Mouse (Mus musculus): ENCODE measurements at regions not wholly inside any gene's neighbourhood (a gene's known extent, or its start where the extent isn't known, plus 50 kb on each side); places are given as distances from the start of the nearest gene placed in this dataset.

- H3K27ac ChIP-seq (ENCODE audit: low read depth, low read length), result no peak overlapping the region
- no peak for DNase-seq (ENCODE audit: low spot score)
- 63% methylated on average over 2 of the region's 2 CpGs for WGBS
These were observed 169.3 kb downstream of the Mex3b start for GRCm38 (mm10) chr7:83036397-83036796.

GRCm38 (mm10) chr7:83037100-83037499 is 170.0 kb downstream of the Mex3b start:
- Histone ChIP-seq H3K4me3 (ENCODE audit: low read depth, low read length) (no peak overlapping the region), H3K36me3 (ENCODE audit: control insufficient read depth, insufficient read depth, low read length) (no peaks in the 10 kb centered on the region), H3K9ac (ENCODE audit: low read depth, low read length) (no peak overlapping the region), H3K27me3 (ENCODE audit: control insufficient read depth, insufficient read depth, low read length) (no peaks in the 10 kb centered on the region), H3K4me2 (replicated peaks; ENCODE audit: low read depth, low read length) (no peak overlapping the region), H3K27ac (ENCODE audit: low read depth, low read length) (no peak overlapping the region), H3K9me3 (ENCODE audit: control insufficient read depth, low read length) (no peaks in the 10 kb centered on the region), H3K4me1 (replicated peaks; ENCODE audit: control insufficient read depth, insufficient read depth, low read length) (no peaks in the 10 kb centered on the region)
- 6% methylated on average over 2 of the region's 2 CpGs for WGBS
- ATAC-seq (ENCODE audit: low FRiP score), result peak; percentile 30; the same call in 1 of the 2 replicates
- DNase-seq (ENCODE audit: low spot score), result peak; percentile 17

More at GRCm38 (mm10) chr7:83036397-83036796, 169.3 kb downstream of the Mex3b start:
- H3K27me3 ChIP-seq (ENCODE audit: control insufficient read depth, insufficient read depth, low read length), result no peaks in the 10 kb centered on the region
- H3K9me3 ChIP-seq (ENCODE audit: control insufficient read depth, low read length), result no peaks in the 10 kb centered on the region
- H3K4me3 ChIP-seq (ENCODE audit: low read depth, low read length), result no peak overlapping the region
- H3K9ac ChIP-seq (ENCODE audit: low read depth, low read length), result no peak overlapping the region
- no peak for ATAC-seq (ENCODE audit: low FRiP score)
- no peaks in the 10 kb centered on the region for H3K36me3 ChIP-seq (ENCODE audit: control insufficient read depth, insufficient read depth, low read length)
- H3K4me1 ChIP-seq (replicated peaks; ENCODE audit: control insufficient read depth, insufficient read depth, low read length), result no peaks in the 10 kb centered on the region
- H3K4me2 ChIP-seq (replicated peaks; ENCODE audit: low read depth, low read length), result no peak overlapping the region

- H3K27me3 ChIP-seq (ENCODE audit: control insufficient read depth, insufficient read depth, low read length), result no peaks in the 10 kb centered on the region
- H3K9me3 ChIP-seq (ENCODE audit: control insufficient read depth, low read length), result no peaks in the 10 kb centered on the region
- no peak overlapping the region for H3K4me2 ChIP-seq (replicated peaks; ENCODE audit: low read depth, low read length)
- no peaks in the 10 kb centered on the region for H3K4me1 ChIP-seq (replicated peaks; ENCODE audit: control insufficient read depth, insufficient read depth, low read length)
- H3K4me3 ChIP-seq (ENCODE audit: low read depth, low read length), result no peak overlapping the region
- no peak overlapping the region for H3K9ac ChIP-seq (ENCODE audit: low read depth, low read length)
- H3K27ac ChIP-seq (ENCODE audit: low read depth, low read length), result no peak overlapping the region
- no peak for ATAC-seq (ENCODE audit: low FRiP score)
- WGBS, result 70% methylated on average over 2 of the region's 2 CpGs
- H3K36me3 ChIP-seq (ENCODE audit: control insufficient read depth, insufficient read depth, low read length), result no peaks in the 10 kb centered on the region
- DNase-seq (ENCODE audit: low spot score), result no peak
These were observed 170.6 kb downstream of the Mex3b start for GRCm38 (mm10) chr7:83037714-83038113.

GRCm38 (mm10) chr7:83043746-83044145 is 176.6 kb downstream of the Mex3b start:
- WGBS, result 92% methylated on average over 3 of the region's 3 CpGs

GRCm38 (mm10) chr7:83045266-83045665 is 178.1 kb downstream of the Mex3b start:
- Histone ChIP-seq H3K4me3 (ENCODE audit: low read depth, low read length) (no peak overlapping the region), H3K9ac (ENCODE audit: low read depth, low read length) (no peak overlapping the region), H3K4me2 (replicated peaks; ENCODE audit: low read depth, low read length) (no peak overlapping the region), H3K4me1 (replicated peaks; ENCODE audit: control insufficient read depth, insufficient read depth, low read length) (no peaks in the 10 kb centered on the region), H3K27me3 (ENCODE audit: control insufficient read depth, insufficient read depth, low read length) (no peaks in the 10 kb centered on the region), H3K27ac (ENCODE audit: low read depth, low read length) (no peak overlapping the region), H3K9me3 (ENCODE audit: control insufficient read depth, low read length) (no peaks in the 10 kb centered on the region), H3K36me3 (ENCODE audit: control insufficient read depth, insufficient read depth, low read length) (no peaks in the 10 kb centered on the region)
- 89% methylated on average over 3 of the region's 3 CpGs for whole genome bisulfite sequencing
- ATAC-seq (ENCODE audit: low FRiP score), result no peak
- DNase-seq (ENCODE audit: low spot score), result no peak

More at GRCm38 (mm10) chr7:83043746-83044145, 176.6 kb downstream of the Mex3b start:
- H3K9me3 ChIP-seq (ENCODE audit: control insufficient read depth, low read length), result no peaks in the 10 kb centered on the region
- DNase-seq (ENCODE audit: low spot score) (no peak), ATAC-seq (ENCODE audit: low FRiP score) (no peak)
- H3K27ac ChIP-seq (ENCODE audit: low read depth, low read length), result no peak overlapping the region
- H3K36me3 ChIP-seq (ENCODE audit: control insufficient read depth, insufficient read depth, low read length), result no peaks in the 10 kb centered on the region
- H3K4me1 ChIP-seq (replicated peaks; ENCODE audit: control insufficient read depth, insufficient read depth, low read length), result no peaks in the 10 kb centered on the region
- no peak overlapping the region for H3K4me2 ChIP-seq (replicated peaks; ENCODE audit: low read depth, low read length)
- H3K27me3 ChIP-seq (ENCODE audit: control insufficient read depth, insufficient read depth, low read length), result no peaks in the 10 kb centered on the region
- H3K4me3 ChIP-seq (ENCODE audit: low read depth, low read length), result no peak overlapping the region
- no peak overlapping the region for H3K9ac ChIP-seq (ENCODE audit: low read depth, low read length)

- no peaks in the 10 kb centered on the region for H3K4me1 ChIP-seq (replicated peaks; ENCODE audit: control insufficient read depth, insufficient read depth, low read length)
- 0 out of 2 replicates have a peak, but pooled peaks have one; percentile 64 for ATAC-seq (ENCODE audit: low FRiP score)
- no peaks in the 10 kb centered on the region for H3K27me3 ChIP-seq (ENCODE audit: control insufficient read depth, insufficient read depth, low read length)
- no peaks in the 10 kb centered on the region for H3K9me3 ChIP-seq (ENCODE audit: control insufficient read depth, low read length)
- 18% methylated on average over 3 of the region's 3 CpGs for WGBS
- H3K36me3 ChIP-seq (ENCODE audit: control insufficient read depth, insufficient read depth, low read length), result no peaks in the 10 kb centered on the region
- peak; percentile 10 for DNase-seq (ENCODE audit: low spot score)
- H3K27ac ChIP-seq (ENCODE audit: low read depth, low read length), result no peak overlapping the region
- no peak overlapping the region for H3K4me2 ChIP-seq (replicated peaks; ENCODE audit: low read depth, low read length)
- no peak overlapping the region for H3K9ac ChIP-seq (ENCODE audit: low read depth, low read length)
- H3K4me3 ChIP-seq (ENCODE audit: low read depth, low read length), result no peak overlapping the region
These were observed 182.9 kb downstream of the Mex3b start for GRCm38 (mm10) chr7:83050011-83050410.

- Histone ChIP-seq H3K9ac (ENCODE audit: low read depth, low read length) (no peak overlapping the region), H3K9me3 (ENCODE audit: control insufficient read depth, low read length) (no peaks in the 10 kb centered on the region), H3K4me1 (replicated peaks; ENCODE audit: control insufficient read depth, insufficient read depth, low read length) (no peaks in the 10 kb centered on the region), H3K36me3 (ENCODE audit: control insufficient read depth, insufficient read depth, low read length) (no peaks in the 10 kb centered on the region), H3K4me3 (ENCODE audit: low read depth, low read length) (no peak overlapping the region), H3K27ac (ENCODE audit: low read depth, low read length) (no peak overlapping the region), H3K4me2 (replicated peaks; ENCODE audit: low read depth, low read length) (no peak overlapping the region), H3K27me3 (ENCODE audit: control insufficient read depth, insufficient read depth, low read length) (no peaks in the 10 kb centered on the region)
- no peak for DNase-seq (ENCODE audit: low spot score)
- WGBS, result 94% methylated on average over 6 of the region's 6 CpGs
- no peak for ATAC-seq (ENCODE audit: low FRiP score)
These were observed 183.8 kb downstream of the Mex3b start for GRCm38 (mm10) chr7:83050833-83051497.

- Histone ChIP-seq H3K27ac (ENCODE audit: low read depth, low read length) (no peak overlapping the region), H3K9me3 (ENCODE audit: control insufficient read depth, low read length) (no peaks in the 10 kb centered on the region), H3K36me3 (ENCODE audit: control insufficient read depth, insufficient read depth, low read length) (no peaks in the 10 kb centered on the region), H3K4me3 (ENCODE audit: low read depth, low read length) (no peak overlapping the region), H3K9ac (ENCODE audit: low read depth, low read length) (no peak overlapping the region), H3K4me1 (replicated peaks; ENCODE audit: control insufficient read depth, insufficient read depth, low read length) (no peaks in the 10 kb centered on the region), H3K27me3 (ENCODE audit: control insufficient read depth, insufficient read depth, low read length) (no peaks in the 10 kb centered on the region), H3K4me2 (replicated peaks; ENCODE audit: low read depth, low read length) (no peak overlapping the region)
- WGBS, result 87% methylated on average over 13 of the region's 13 CpGs
- ATAC-seq (ENCODE audit: low FRiP score), result no peak
- DNase-seq (ENCODE audit: low spot score), result no peak
These were observed 189.2 kb downstream of the Mex3b start for GRCm38 (mm10) chr7:83056101-83056935.

GRCm38 (mm10) chr7:83060318-83060717 is 193.2 kb downstream of the Mex3b start:
- 62% methylated on average over 3 of the region's 3 CpGs for WGBS
- no peak for DNase-seq (ENCODE audit: low spot score)
- H3K27ac ChIP-seq (ENCODE audit: low read depth, low read length), result no peak overlapping the region

More at GRCm38 (mm10) chr7:83060318-83060717, 193.2 kb downstream of the Mex3b start:
- Histone ChIP-seq H3K27me3 (ENCODE audit: control insufficient read depth, insufficient read depth, low read length) (no peaks in the 10 kb centered on the region), H3K4me2 (replicated peaks; ENCODE audit: low read depth, low read length) (no peak overlapping the region), H3K4me1 (replicated peaks; ENCODE audit: control insufficient read depth, insufficient read depth, low read length) (no peaks in the 10 kb centered on the region), H3K9ac (ENCODE audit: low read depth, low read length) (no peak overlapping the region), H3K36me3 (ENCODE audit: control insufficient read depth, insufficient read depth, low read length) (no peaks in the 10 kb centered on the region), H3K9me3 (ENCODE audit: control insufficient read depth, low read length) (no peaks in the 10 kb centered on the region), H3K4me3 (ENCODE audit: low read depth, low read length) (no peak overlapping the region)
- ATAC-seq (ENCODE audit: low FRiP score), result no peak
